Mouse (Mus musculus): Measurements from ENCODE around the gene Dnaic1.

- TF ChIP-seq ZNF384 (IDR thresholded peaks at IDR 0.05; ENCODE audit: low read depth, low read length) (no peak), MAFK (IDR thresholded peaks at IDR 0.05; ENCODE audit: insufficient read depth, low read depth, low read length) (no peak), CHD2 (IDR thresholded peaks at IDR 0.05; ENCODE audit: low read depth, low read length) (no peak)
Observed at GRCm38 (mm10) chr4:41568239-41568638, 1.3 kb upstream of the Dnaic1 start.
